Mouse (Mus musculus) CH12.LX (cell line): ENCODE data around the gene Mad1l1.

Source experiments
- CTCF ChIP-seq, 2 experiments: IDR thresholded peaks in 1 of 2; conservative IDR thresholded peaks in 1 of 2; 2 replicates each; pipeline ENCODE4 v1.5.1; 2011 to 2012; ENCODE audit warnings: low read depth in 2 of 2, low read length in 2 of 2, improper control_type of control experiment in 1 of 2, inconsistent platforms in 1 of 2, mild to moderate bottlenecking in 1 of 2, moderate library complexity in 1 of 2
- ELF1 ChIP-seq: IDR thresholded peaks from 2 replicates; pipeline ENCODE4 v1.6.1; 2014; ENCODE audit warnings: low read depth, mild to moderate bottlenecking, inconsistent platforms, low read length, improper control_type of control experiment
- ETS1 ChIP-seq: conservative IDR thresholded peaks from 2 replicates; pipeline ENCODE4 v1.6.1; 2012; ENCODE audit warnings: low read depth, mild to moderate bottlenecking, inconsistent platforms, low read length, improper control_type of control experiment, moderate library complexity
- POLR2A ChIP-seq: IDR thresholded peaks from 2 replicates; pipeline ENCODE4 v1.6.1; 2011; ENCODE audit warnings: low read depth, mild to moderate bottlenecking, improper control_type of control experiment, low read length
- USF1 ChIP-seq: IDR thresholded peaks from 2 replicates; pipeline ENCODE4 v1.6.1; 2014; ENCODE audit warnings: low read depth, mild to moderate bottlenecking, inconsistent platforms, low read length, improper control_type of control experiment
- ZMIZ1 ChIP-seq: IDR thresholded peaks from 2 replicates; pipeline ENCODE4 v1.6.1; 2012; ENCODE audit warnings: low read depth, mild to moderate bottlenecking, inconsistent platforms, low read length, improper control_type of control experiment
- ZNF384 ChIP-seq: IDR thresholded peaks from 2 replicates; pipeline ENCODE4 v1.6.1; 2012; ENCODE audit warnings: low read depth, low read length, improper control_type of control experiment, inconsistent platforms

- TF ChIP-seq CTCF (conservative IDR thresholded peaks at IDR 0.05 in 1 of 2, IDR thresholded peaks at IDR 0.05 in 1 of 2; ENCODE audit: low read depth in 2 of 2, low read length in 2 of 2) (no peak), ZMIZ1 (no peak), POLR2A (no peak), ETS1 (no peak), ZNF384 (no peak), USF1 (no peak), ELF1 (no peak)
Observed at GRCm38 (mm10) chr5:140135734-140136625, 185.4 kb downstream of the Mad1l1 start.
